Mouse (Mus musculus) granulocyte monocyte progenitor cell, adult 5-6 weeks (primary cell): ENCODE data around the gene Plp2. TPM values are rescaled to one million over a fixed set of nuclear protein-coding genes. Genes with fewer than 3 reads are reported as not detected.
A peak's percentile ranks its signal among the peaks of the same experiment; 100 is the strongest.
"Not testable (repeated sequence)": the region's sequence is repeated elsewhere in the genome, so short reads cannot be mapped to it uniquely, and the experiment has no call there.

Experiments
- ATAC-seq: replicated peaks from 2 replicates; pipeline ENCODE4 v1.8.0; 2016; ENCODE audit warnings: mild to moderate bottlenecking, moderate TSS enrichment, inconsistent platforms; ENCODE audit not compliant: poor library complexity, severe bottlenecking
- total RNA-seq, 2 experiments: library from RNA; stranded (forward) in 1 of 2; stranded (reverse) in 1 of 2; fragments of 200-712, 200-1000 nt in 1 of 2; fragments of >200 nt in 1 of 2; fragmentation: Nextera tagmentation in 1 of 2; gene quantifications; 2 replicates each; pipeline ENCODE4 v1.2.3; 2014 to 2017

Plp2 gene
- 51.4 and 73.9 TPM in 2 replicates for total RNA-seq (2014; fragmentation: Nextera tagmentation)
- 16.0 and 20.9 TPM in 2 replicates for total RNA-seq (2017)

- ATAC-seq: peak; percentile 4; the same call in 1 of the 2 replicates
Measured at GRCm38 (mm10) chrX:7670921-7671623, at the start of gene Plp2. Plp2 (minus strand) TSS chrX:7671390.

GRCm38 (mm10) chrX:7716058-7716457 is 44.9 kb upstream of the Plp2 start:
- ATAC-seq: not testable (repeated sequence)

- peak; percentile 96 for ATAC-seq
Measured at GRCm38 (mm10) chrX:7714135-7714899, 43.1 kb upstream of the Plp2 start, which contains the start of gene Wdr45. Wdr45 (plus strand) TSS chrX:7714333.

GRCm38 (mm10) chrX:7713764-7714134 is 42.6 kb upstream of the Plp2 start:
- not testable (repeated sequence) for ATAC-seq

- peak; percentile 99 for ATAC-seq
Measured at GRCm38 (mm10) chrX:7696954-7697381, 25.8 kb upstream of the Plp2 start, which contains the start of gene Gpkow. Gpkow (plus strand) TSS chrX:7697131.

- ATAC-seq: no peak
Measured at GRCm38 (mm10) chrX:7696520-7696919, 25.3 kb upstream of the Plp2 start.

GRCm38 (mm10) chrX:7692862-7693261 is 21.7 kb upstream of the Plp2 start:
- ATAC-seq: peak; percentile 69

GRCm38 (mm10) chrX:7690486-7690885 is 19.3 kb upstream of the Plp2 start:
- ATAC-seq: no peak

GRCm38 (mm10) chrX:7688321-7688720 is 17.1 kb upstream of the Plp2 start:
- no peak for ATAC-seq

- no peak for ATAC-seq
Measured at GRCm38 (mm10) chrX:7680864-7681263, 9.7 kb upstream of the Plp2 start, which contains the start of gene Magix. Magix (minus strand) TSS chrX:7681251.

- ATAC-seq: no peak
Measured at GRCm38 (mm10) chrX:7680057-7680412, 8.8 kb upstream of the Plp2 start.

GRCm38 (mm10) chrX:7679405-7680056 is 8.3 kb upstream of the Plp2 start:
- peak; percentile 99 for ATAC-seq

- ATAC-seq: no peak
Measured at GRCm38 (mm10) chrX:7678986-7679385, 7.8 kb upstream of the Plp2 start.

GRCm38 (mm10) chrX:7675001-7675380 is 3.8 kb upstream of the Plp2 start:
- ATAC-seq: no peak

- ATAC-seq: 0 out of 2 replicates have a peak, but pooled peaks have one; percentile 4
Measured at GRCm38 (mm10) chrX:7674284-7675000, 3.3 kb upstream of the Plp2 start.

GRCm38 (mm10) chrX:7673578-7674281 is 2.5 kb upstream of the Plp2 start:
- ATAC-seq: peak; percentile 61

- ATAC-seq: no peak
Measured at GRCm38 (mm10) chrX:7672739-7673138, 1.5 kb upstream of the Plp2 start.

- peak; percentile 54 for ATAC-seq
Measured at GRCm38 (mm10) chrX:7670390-7670881, 754 bp downstream of the Plp2 start.

GRCm38 (mm10) chrX:7665739-7666502 is 5.3 kb downstream of the Plp2 start:
- no peak for ATAC-seq
